Mouse (Mus musculus) gastrocnemius, adult 8-10 months (tissue): Measurements from ENCODE around the gene Prkcz. TPM values are rescaled to one million over a fixed set of nuclear protein-coding genes. Genes with fewer than 3 reads are reported as not detected.

Experiments
- DNase-seq, 2 experiments: peaks; one replicate each; pipeline ENCODE4 v3.0.0; 2022; ENCODE audit warnings: low spot score in 2 of 2
- total RNA-seq, 4 experiments: library from RNA; stranded (reverse); gene quantifications; 2 replicates each; pipeline ENCODE4 v1.2.4; 2022

Prkcz gene
- total RNA-seq, 4 experiments from 2014 or later = 1.8 to 2.9 (median 2.4) TPM

DNA sequence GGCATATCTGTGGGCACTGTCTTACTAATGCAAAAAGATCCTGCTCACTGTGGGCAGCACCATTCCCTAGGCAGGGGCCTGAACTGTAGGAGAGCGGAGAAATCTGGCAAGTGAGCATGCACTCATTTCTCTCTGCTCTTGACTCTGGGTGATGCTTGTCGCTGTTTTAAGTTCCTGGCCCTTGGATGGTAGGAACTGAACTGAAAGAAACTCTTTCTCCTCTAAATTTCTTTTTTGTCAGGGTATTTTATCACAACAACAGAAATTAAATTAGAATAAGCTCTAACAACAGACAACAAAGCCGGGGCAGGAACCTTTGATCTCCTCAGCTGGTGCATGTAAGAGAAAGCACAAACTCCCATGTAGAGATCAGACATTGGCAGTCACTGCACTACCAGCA, 46.1 kb downstream of the Prkcz start:
- DNase-seq = no peak

DNA sequence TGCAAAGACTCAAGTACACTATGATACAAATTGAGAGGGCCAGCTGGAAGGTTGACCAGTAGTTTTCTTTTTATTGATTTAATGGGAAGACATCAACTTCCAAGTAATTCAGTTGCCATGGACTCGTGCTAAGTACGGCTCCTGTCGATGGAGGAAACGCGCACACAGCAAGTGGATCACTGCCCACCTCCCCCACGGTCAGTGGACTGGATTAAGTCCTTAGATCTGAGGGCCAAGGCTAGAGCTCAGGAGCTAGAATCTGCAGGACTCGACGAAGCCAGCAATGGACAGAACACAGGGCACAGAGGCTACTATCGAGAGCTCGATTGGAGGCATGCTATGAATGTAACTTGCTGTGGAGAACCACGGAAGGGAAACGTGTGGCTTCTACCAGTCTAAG, 52.5 kb downstream of the Prkcz start:
- DNase-seq = no peak

DNA sequence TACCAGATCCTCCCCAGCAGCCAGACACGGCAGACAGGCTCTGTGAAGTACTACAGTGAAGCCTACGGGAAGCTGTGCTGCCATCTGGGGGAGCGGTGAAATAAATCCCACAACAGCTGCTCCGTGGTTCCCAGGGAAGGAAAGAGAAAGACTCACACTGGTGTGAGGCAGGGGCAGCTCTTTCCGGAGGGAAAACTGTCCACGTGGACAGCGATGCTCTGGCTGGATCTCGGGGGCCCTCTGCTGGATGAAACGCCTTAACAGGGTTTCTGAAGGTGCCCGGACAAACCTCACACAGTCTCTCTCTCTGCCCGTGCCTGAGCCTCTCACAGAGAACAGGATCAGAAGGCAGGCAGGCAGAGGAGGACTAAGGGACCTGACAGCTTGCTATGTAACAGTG, 53.1 kb downstream of the Prkcz start:
- peak; percentile 65 to 70 for DNase-seq

DNA sequence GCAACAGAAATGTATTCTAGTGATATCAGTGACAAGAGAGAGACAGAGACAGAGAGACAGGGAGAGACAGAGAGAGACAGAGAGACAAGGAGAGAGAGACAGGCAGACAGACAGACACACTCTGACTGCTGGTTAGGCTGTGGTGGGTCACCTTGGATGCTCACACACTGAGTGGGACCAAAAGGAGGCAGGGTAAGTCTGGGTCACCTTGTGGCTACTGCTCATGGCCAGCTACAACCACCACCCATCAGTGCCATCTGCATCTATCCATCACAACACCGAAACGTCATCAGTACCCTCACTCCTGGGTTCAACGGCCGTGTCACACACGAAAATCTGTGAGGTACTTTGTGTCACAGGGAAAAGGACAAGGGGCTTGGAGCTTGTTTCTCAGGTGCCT, 53.6 kb downstream of the Prkcz start:
- no peak for DNase-seq

DNA sequence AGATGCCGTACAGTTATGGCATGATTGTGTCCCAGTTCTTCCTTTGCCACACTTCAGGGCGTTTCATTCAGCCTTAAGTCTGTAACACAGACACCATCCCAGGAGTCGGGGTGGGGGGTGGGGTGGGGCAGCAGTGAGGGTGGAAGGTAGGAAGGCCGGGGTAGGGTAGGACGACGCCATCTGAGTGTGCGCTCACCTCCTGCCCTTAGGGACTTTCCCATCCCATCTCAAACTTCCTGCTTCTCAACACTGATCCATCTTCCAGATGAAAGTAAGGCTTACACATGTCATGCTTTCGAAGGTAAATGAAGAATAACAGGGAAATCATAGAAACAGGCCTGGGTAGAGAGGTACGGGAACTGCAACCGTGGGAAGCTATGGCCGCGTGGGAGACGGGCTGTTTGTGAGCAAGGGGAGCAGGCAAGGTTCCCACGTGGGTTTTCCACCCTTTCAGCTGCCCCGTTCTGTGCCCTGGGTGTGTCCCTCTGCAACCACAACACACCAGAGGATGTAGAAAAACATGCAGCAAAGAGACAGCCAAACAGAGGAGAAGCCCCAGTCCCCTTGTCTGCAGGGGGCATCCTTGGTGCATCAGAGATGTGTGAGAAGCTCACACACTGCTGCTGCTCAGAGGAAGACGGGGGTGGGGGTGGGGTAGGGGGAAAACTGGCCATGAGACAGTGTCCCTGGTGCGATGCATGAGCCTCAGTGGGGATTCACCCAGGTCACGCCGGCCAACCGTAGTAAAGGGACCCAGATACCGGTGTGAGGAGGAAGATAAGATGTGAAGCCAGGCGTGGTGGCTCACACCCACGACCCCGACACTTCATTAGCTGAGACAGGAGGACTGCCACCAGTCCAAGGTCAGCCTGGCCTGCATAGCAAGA, 54.6 kb downstream of the Prkcz start:
- no peak for DNase-seq

DNA sequence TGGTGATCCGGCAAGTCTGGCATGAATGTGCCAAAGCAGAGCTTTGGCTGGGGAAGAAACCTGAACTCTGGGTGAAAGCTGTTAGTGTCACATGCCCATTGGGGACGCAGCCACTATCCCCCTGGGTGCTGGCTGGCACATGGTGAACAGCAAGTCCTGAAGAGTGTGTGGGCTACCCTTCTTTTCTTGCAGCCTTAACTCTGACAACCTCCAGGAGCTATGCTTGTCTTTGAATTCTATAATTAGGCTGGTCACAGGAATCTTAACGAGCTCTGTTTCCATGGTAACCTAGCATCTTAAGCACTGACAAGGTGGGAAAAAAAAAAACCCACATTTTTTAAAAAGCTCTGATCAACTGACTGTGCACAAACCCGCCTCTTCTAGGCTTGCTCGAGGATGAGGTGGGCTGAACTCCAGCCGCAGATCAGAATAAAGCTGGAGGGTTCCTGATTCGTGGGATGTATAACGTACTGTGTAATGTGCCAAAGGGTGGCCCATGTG, 55.6 kb downstream of the Prkcz start:
- DNase-seq = no peak

DNA sequence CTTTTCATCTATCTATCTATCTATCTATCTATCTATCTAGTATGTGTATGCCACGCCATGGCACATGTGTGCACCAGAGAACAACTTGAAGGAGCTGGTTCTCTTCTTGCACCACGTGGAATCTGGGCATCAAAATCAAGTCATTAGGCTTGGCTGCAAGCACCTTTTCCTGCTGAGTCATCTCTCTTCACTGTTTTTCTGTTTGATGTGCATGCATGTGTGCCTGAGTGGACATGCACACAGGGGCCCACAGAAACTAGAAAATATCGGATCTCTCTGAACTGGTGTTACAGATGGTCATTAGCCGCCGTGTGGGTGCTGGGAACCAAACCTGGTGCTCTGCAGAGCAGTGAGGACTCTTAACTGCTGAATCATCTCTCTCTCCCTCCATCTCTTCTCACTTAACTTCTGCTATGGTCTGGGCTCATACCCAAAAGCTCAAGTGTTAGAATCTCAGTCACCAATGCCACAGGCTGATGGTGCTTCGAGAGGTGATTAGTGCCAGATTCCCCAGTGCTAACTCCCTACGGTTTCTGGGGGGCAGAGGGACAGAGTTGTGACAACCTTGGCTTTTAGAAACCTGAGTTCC, 56.6 kb downstream of the Prkcz start:
- DNase-seq = no peak

DNA sequence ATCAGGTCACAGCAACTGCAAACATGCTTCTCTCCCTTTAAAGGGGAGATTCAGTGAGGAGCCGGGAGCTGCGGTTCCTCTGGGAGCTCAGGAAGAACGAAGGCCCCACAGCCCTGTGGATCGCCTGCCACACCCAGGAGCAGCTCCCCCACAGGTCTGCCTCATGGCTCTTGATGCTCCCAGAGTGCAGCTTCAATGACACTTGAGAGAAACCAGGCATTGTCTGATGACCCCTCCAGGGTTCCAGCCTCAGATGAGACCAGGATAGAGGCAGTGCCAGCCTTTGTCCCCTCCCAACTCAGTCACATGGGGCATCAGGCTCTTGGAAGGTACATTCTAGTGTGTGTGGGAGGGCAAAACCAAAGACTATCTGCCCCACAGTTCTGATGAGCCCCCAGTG, 59.2 kb downstream of the Prkcz start:
- DNase-seq = no peak

DNA sequence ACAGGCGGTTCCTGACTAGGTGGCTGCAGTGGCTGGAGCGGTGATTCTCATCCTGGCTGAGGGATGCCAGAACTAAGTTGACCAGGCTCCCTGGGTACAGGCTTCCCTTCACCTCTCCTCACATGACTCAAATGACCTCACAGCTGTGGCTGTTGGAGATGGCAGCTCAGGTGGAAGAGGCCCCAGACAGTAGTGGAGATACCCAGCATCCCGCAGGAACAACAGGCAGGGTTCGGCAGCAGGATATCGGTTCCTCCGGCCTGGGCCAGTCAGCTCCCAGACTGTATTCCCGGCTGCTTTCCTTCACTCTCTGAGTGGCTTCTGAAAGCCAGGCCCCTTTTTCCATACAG, 60.1 kb downstream of the Prkcz start:
- no peak for DNase-seq

DNA sequence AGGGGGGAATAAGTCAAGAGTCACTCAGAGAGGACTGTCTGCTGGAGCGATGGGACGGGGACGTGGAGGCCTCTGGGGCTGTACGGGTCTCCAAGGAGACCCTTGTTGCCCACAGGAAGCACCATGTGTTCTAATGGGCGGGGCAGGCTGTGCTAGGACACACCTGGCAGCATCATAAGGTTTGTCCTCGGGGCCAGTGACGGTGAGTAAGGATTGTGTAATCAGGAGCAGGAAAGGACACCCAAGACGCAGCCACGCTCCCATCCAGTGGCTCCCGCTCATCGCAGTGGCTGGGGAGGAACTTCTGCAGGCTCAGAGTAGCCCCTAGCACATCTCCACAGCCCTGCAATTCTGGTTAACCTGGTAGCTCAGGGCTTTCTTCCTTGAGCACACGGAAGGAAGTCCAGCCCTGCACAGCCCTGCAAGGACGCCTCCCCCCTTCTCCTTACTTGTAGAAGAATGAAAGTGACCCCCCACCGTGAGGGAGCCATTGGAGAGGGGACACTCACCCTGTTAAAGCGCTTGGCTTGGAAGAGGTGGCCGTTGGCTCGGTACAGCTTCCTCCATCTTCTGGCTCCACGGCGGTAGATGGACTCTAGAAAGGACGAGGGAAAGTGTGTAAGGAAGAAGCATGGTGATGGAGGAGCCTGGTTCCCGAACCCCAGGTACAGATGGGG, 60.6 kb downstream of the Prkcz start:
- DNase-seq = no peak

DNA sequence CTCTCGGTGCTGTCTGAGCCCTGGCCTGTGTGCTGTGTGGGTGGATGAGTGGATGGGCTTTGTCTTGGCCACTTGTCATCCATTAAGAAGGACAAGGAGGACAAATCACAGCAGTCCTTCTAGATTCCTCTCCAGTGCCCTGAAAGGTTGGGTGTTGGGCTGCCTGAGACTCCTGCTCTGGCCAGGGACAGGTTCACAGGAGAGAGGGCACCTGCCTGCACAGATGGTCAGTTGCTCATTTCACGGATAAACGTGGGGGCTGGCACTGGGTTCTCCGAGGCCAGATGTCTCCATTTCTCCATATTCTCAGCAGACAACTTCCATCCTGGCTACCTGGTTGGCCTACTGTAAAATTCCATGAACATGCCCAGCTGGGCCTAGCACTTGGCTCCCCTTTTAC, 62.3 kb downstream of the Prkcz start:
- no peak for DNase-seq

DNA sequence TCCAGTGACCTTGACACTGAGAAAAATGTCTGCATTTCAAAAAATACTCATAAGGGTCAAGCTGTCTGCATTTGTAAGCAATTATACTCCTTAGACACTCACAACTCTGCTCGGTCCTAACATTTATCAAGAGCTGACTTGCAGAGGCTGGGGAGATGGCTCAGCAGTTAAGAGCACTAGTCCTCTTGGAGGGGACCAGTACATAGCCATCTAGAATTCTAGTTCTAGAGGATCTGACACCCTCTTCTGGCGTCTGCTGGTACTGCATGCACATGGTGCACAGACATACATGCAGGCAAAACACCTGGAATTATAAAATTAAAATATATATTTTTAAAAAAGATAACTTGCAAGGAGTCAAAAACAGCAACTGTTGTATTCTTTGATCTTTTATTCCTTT, 64.1 kb downstream of the Prkcz start:
- DNase-seq = no peak

DNA sequence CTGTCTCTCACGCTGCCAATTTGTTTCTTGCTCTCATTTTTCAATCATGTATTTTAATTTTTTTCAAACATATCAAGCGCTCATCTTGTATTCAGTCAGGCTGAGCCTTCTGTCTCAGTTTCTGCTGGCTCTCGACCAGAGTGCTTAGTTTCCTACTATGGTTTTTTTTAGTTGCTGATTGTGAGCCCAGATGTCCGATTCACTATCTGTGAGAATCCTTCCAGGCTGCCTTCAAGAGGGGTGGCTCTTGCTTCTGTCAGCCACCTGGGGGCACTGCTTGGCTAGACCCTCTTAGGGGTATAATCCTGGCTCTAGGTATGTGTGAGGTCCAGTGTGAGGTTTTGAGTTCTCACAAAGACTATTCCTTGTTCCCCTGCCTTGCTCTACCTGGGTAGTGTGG, 65.2 kb downstream of the Prkcz start:
- DNase-seq = no peak

DNA sequence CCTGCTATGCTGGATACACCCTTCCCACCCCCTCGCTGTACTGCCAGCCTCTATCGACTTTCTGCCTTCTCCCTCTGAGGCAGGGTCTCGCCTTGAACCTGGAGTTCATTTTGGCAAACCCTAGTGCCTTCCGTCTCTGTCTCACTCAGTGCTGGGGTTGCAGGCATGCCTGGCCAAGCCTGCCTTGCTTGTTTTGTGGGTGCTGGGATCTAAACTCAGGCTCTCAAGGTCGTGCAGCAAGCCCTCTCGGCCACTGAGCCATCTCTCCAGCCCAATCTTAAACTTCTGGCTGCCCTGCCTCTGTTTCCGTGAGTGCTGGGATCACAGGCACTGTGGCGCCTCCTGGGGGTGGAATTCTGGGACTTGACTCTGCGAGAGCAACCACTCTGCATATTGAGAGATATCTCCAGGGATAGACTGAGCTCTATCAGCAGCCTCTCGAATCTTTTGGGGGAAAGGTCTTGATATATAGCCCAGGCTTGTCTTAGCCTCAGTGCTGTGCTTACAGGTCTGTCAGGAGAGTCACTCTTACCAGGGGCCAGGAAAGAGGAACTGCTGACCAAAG, 66.1 kb downstream of the Prkcz start:
- no peak for DNase-seq

DNA sequence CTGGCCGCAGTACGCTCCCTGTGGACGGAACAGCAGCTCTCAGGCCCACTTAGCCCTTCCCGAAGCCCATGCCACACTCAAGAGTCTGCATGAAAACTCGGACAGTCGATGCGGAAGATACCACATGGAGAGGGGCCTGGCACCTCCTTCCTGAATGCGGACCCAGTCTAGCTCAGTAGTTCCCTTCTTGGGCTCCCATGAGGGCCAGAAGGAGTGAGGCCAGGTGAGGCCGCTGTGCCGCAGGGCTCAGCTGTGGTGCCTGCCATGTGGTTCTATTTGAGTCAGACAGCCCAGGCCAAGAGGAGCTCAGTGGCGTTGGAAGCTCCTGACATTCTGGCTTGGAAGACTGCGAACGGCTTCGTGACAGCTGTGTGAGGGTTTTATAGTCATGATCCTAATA, 66.8 kb downstream of the Prkcz start:
- peak in 1 of 2 experiments; percentile 32 for DNase-seq

DNA sequence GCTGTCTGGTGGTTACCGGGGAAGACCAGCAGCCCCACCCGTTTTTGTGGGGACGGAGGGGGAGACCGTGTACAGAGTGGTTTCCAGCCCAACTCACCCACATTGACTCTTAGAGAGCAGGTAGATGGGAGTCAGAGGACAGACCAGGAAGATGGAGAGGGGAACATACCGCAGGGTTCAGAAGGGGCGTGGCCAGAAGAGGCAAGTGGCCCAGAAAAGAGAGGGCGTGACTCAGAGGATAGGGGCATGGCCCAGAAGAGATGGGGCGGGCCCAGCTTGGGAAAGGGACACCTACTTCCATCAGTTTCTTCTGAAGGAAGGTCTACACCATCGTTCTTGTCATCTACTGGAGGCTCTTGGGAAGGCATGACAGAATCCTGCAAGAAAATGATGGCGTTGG, 68.3 kb downstream of the Prkcz start:
- no peak for DNase-seq

DNA sequence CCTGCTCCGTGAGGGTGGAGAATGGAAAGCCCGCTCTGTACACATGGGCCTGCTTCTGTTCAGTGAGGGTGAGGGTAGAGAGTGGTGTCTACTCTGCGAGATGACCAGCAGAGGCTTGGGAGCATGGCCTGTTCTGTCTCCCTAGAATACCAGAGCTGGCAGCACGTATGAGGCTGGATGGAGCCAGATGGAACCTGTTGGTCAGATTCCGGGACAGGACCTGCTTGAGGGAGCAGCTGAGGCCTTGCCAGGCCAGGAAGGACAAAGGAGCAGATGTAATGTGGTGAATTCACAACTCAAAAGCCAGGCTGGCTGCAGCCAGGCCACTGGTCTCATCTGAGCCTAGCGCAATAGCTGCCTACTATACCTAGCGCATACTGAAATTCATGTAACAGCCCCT, 71.1 kb downstream of the Prkcz start:
- no peak for DNase-seq

DNA sequence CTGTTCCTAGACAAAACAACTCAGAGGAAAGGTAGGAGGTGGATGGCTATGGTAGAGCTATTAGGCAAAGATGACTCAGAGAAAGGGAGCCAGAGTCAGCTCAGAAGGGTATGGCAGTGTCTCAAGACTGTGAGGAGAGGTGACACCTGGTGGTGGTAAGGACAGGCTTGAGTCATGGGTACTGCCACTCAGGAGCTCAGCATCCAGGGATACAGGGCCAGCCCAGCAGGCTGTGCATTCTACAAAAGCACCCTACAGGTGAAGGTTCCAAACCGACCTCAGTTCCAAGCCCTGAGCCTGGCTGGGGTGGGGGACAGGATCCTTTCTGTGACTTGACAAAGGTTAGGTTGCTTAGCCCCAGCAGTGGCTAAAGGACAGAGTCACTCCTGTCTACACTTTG, 72.6 kb downstream of the Prkcz start:
- no peak for DNase-seq

DNA sequence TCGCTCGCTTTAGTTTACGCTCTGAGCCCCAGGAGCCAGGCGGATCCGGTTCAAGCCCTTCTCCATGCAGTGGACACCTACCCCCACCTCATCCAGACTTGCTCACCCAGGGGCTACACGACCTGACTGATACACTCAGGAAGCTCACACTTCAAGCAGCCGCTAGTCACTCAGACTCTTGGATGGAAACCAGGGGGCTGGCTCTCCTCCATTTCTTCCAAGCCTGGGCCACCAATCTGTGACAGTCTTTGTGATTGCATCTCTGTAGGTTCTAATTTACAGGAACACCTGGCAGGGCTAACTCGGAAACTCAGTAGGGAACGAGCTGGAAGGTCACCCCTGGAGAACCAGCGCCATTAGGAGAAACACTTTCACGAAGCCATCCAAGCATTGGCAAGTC, 73.4 kb downstream of the Prkcz start:
- no peak for DNase-seq

DNA sequence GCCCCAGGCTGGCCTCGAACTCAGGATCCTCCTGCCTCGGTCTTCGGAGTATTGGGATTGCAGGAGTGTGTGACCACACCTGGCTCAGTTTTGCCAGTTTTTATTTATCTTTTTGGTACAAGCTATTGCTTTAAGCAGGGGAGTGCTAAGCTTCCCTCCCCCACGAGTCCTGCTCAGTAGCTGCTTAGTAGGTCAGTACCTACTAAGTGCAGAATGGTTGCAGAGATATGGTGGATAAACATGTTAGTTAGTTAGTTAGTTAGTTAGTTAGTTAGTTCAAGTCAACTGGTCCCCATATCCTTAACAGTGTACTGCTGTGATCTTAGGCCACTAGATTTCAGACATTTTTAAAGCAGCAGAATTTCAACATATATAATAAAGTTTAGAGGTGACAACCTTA, 75.1 kb downstream of the Prkcz start:
- no peak for DNase-seq

DNA sequence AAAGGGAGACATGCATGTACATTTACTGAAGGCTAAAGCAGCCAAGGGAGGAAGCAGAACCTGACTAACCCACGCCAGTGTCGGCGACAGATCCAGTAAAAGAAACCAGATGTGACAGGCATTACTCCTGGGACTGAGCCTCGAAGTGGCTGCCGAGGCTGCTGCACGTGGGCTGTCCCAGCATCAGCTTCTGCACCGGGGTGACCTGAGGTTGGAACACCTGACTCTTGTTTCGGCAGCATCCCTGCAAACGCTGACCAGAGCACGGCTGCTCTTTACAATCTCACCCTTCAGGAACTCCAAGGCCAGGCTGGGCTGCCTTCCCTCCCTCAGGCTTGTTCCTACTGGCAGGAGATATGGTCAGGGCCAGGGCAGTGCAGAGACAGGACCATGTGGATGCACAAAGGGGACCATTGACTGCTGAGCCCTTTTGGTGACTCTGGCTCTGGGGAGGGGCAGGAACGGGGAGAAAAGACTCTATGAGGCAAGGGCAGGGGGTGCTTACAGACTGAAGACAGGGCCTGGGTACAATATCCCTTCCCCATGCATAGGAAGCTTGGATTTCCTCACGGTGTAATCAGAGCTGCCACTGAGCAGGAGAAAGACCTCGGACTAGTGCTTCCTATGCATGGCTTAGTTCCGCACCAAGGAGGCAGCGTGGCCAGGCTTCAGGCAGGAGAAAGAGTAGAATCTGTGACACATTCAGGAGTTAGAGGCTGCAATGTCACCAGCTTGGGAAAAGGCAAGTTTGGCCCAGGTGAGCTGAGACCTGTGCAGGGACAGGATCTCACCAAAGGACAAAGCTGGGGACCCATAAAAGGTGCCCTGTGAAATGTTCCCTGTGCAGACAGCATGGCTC, 76.4 kb downstream of the Prkcz start:
- no peak for DNase-seq
